ENCODE assay signal across 18 mouse cellular contexts in the genomic region with DNA sequence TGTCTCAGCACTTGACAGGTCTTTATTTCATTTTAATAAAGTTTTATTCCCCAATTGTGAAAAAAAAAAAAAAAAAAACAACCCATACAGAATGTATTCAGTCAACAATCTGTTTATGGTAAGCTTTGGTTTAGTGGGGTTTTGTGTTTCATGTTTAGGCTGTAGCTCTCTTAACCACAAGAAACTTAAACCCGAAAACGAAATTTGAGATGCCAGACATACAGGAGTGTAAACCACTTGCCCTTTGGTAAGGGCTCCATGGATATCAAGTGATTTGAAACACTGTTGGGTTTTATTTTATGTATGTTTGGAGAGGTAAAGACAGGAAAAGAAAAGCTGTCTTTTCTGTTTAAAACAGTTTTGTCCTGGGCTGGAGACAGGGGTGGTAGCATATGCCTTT. TPM values are rescaled to one million over a fixed set of nuclear protein-coding genes. Genes with fewer than 3 reads are reported as not detected.
"Had no signal": no experiment of that assay in that cellular context is flagged by ENCODE, and none has a peak within 500 bp of the region (broad histone marks: within the 10 kb centered on the region; RNA-seq: fewer than 3 reads in every experiment).

No protein-coding gene starts in this region.

- H3K27me3 ChIP-seq: liver, embryonic 13.5 days; neural tube, embryonic 12.5 days; neural tube, embryonic 15.5 days had no signal

- H3K27ac ChIP-seq: kidney, postnatal 0 days; left cerebral cortex, adult 2 months; liver, embryonic 13.5 days; neural tube, embryonic 12.5 days; neural tube, embryonic 15.5 days had no signal

- H3K9me3 ChIP-seq: liver, embryonic 13.5 days; neural tube, embryonic 12.5 days; neural tube, embryonic 15.5 days had no signal

- DNase-seq: kidney, postnatal 36 days; layer of hippocampus, postnatal 36 days; liver, embryonic 13.5 days; lung, adult 2 months; lung, postnatal 14 days; lung, postnatal 4 days; midbrain, embryonic 14.5 days; right cerebral cortex, adult 18-20 months; right cerebral cortex, postnatal 14 days; right cerebral cortex, postnatal 4 days; thymus, adult 18-20 months; thymus, postnatal 36 days had no signal

- H3K4me3 ChIP-seq: left cerebral cortex, adult 2 months; liver, embryonic 13.5 days; neural tube, embryonic 12.5 days; neural tube, embryonic 15.5 days had no signal

- H3K9ac ChIP-seq: liver, embryonic 13.5 days; neural tube, embryonic 12.5 days; neural tube, embryonic 15.5 days had no signal

- H3K4me1 ChIP-seq: liver, embryonic 13.5 days; neural tube, embryonic 12.5 days; neural tube, embryonic 15.5 days had no signal

RNA-seq across cellular contexts. Expression of a gene that starts 39.5 kb away (rescaled TPM):
- total RNA-seq: left cerebral cortex, adult 2 months; left cerebral cortex, postnatal 36 days had no signal
- polyA plus RNA-seq: liver, adult 2 months had no signal
